Mouse (Mus musculus) megakaryocyte, embryonic 14.5 days (primary cell): ENCODE measurements around the gene Armc10.

Source experiments
- FLI1 ChIP-seq: IDR thresholded peaks from 2 replicates; pipeline ENCODE4 v1.6.1; 2012; ENCODE audit warnings: low read length, inconsistent platforms, mixed read lengths
- GATA1 ChIP-seq: IDR thresholded peaks from 3 replicates; pipeline ENCODE4 v1.6.1; 2012; ENCODE audit warnings: mixed read lengths, low read length, inconsistent platforms, borderline replicate concordance

DNA sequence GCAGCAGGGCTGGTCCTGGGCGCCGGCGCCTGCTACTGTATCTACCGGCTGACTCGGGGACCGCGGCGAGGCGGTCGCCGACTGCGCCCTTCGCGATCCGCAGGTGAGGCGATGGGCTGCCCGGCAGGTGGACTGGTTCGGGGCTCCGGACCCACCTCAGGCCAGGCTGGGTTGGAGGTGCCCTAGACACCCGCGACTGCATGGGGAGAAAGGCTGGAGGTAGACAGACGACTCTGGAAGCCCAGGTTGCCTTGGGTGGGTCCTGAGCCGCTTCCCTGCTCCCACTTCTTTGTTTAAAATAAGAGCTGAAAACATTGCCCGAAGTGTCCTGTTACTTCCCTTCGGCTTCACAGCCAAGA is 499 bp downstream of the Armc10 start:
- TF ChIP-seq GATA1 (no peak), FLI1 (no peak)
